Mouse (Mus musculus): ENCODE results near the gene Fjx1. TPM values are rescaled to one million over a fixed set of nuclear protein-coding genes. Genes with fewer than 3 reads are reported as not detected.

Fjx1 gene
- polyA plus RNA-seq, 1 experiment from 2014 or later = 2.7 TPM

- Histone ChIP-seq H3K36me3 (ENCODE audit: control insufficient read depth, insufficient read depth, low read length) (no peaks in the 10 kb centered on the region), H3K4me3 (ENCODE audit: low read length) (no peak overlapping the region), H3K4me1 (ENCODE audit: control insufficient read depth, insufficient read depth, low read length) (peaks cover 23% of the 10 kb centered on the region), H3K27me3 (replicated peaks; ENCODE audit: control insufficient read depth, insufficient read depth, low read length) (no peaks in the 10 kb centered on the region), H3K4me2 (ENCODE audit: low read depth, low read length) (no peak overlapping the region), H3K9ac (ENCODE audit: low read depth, low read length) (no peak overlapping the region), H3K27ac (ENCODE audit: low read length) (no peak overlapping the region), H3K9me3 (ENCODE audit: control insufficient read depth, low read length) (no peaks in the 10 kb centered on the region)
- ATAC-seq = no peak
- 42% methylated on average over 3 of the region's 3 CpGs for WGBS
Measured at GRCm38 (mm10) chr2:102453447-102453846, 1.1 kb upstream of the Fjx1 start.

GRCm38 (mm10) chr2:102450761-102451670 is 1.3 kb downstream of the Fjx1 start:
- Histone ChIP-seq H3K9me3 (ENCODE audit: control insufficient read depth, low read length) (no peaks in the 10 kb centered on the region), H3K36me3 (ENCODE audit: control insufficient read depth, insufficient read depth, low read length) (no peaks in the 10 kb centered on the region), H3K4me2 (ENCODE audit: low read depth, low read length) (peak overlapping the region; percentile 97), H3K4me1 (ENCODE audit: control insufficient read depth, insufficient read depth, low read length) (peaks cover 23% of the 10 kb centered on the region), H3K27ac (ENCODE audit: low read length) (peak overlapping the region; percentile 74), H3K4me3 (ENCODE audit: low read length) (peak overlapping the region; percentile 74), H3K9ac (ENCODE audit: low read depth, low read length) (peak overlapping the region; percentile 76), H3K27me3 (replicated peaks; ENCODE audit: control insufficient read depth, insufficient read depth, low read length) (no peaks in the 10 kb centered on the region)
- peak; percentile 73 for ATAC-seq
- under 1% methylated on average over 98 of the region's 109 CpGs for WGBS

DNA sequence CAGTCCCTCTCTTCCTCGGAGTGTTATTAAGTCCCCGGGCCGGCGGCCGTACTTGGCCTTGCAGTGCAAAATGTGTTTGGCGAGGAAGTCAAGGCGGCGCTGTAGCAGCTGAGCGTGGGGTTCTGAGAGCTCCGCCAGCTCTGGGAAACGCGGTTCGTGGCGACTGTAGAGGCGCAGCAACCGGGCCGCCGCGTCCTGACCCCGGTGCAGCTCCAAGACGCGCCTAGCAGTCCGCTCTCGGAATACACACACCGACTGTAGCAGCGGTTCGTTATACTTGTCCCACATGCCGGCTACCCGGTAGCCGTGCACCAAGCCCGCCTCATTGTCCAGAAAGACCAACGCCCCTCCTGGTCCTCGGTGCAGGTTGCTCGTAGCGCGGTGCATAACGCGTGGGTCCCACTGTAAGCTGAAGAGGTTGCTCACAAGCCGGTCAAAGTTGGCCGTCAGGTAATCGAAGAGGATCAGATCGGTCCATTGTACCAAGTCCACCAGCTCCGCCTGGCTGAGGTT is 2.0 kb downstream of the Fjx1 start:
- WGBS = under 1% methylated on average over 43 of the region's 43 CpGs

DNA sequence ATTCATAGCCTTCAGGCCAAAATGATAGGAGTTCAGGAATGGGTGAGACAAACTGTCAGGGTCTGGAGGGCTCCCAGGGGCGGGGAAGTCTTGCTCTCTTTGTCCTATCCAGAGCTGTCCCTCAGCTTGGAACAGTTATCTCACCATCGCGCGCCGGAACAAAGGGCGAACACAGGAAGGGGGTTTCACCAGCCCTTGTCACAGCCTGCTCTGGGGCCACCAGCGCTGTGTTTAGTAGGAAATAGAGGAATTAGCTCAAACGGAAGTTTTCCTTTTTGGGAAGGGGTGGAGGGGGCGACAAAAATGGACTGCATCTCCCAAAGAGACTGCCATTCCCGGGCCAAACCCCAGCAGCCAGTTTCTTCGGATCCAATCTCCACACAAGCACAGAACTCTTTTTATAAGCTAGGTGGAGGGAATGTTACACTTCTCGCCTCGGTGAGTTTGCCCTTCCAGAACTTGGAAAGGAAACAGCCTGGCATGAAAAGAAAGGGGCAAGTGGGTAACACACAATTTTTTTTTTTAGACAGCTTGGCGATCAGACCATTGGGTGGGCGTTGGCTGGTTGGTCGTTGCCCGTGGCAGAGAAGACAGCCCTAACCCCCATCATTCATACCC is 2.6 kb downstream of the Fjx1 start:
- no peak for ATAC-seq
- Histone ChIP-seq H3K9me3 (ENCODE audit: control insufficient read depth, low read length) (no peaks in the 10 kb centered on the region), H3K4me1 (ENCODE audit: control insufficient read depth, insufficient read depth, low read length) (peaks cover 21% of the 10 kb centered on the region), H3K9ac (ENCODE audit: low read depth, low read length) (peak overlapping the region; percentile 76), H3K27me3 (replicated peaks; ENCODE audit: control insufficient read depth, insufficient read depth, low read length) (no peaks in the 10 kb centered on the region), H3K27ac (ENCODE audit: low read length) (no peak overlapping the region), H3K4me2 (ENCODE audit: low read depth, low read length) (peak overlapping the region; percentile 97), H3K4me3 (ENCODE audit: low read length) (peak overlapping the region; percentile 74), H3K36me3 (ENCODE audit: control insufficient read depth, insufficient read depth, low read length) (no peaks in the 10 kb centered on the region)
- WGBS = 6% methylated on average over 17 of the region's 17 CpGs

More for the DNA sequence above, 2.0 kb downstream of the Fjx1 start:
- Histone ChIP-seq H3K27me3 (replicated peaks; ENCODE audit: control insufficient read depth, insufficient read depth, low read length) (no peaks in the 10 kb centered on the region), H3K27ac (ENCODE audit: low read length) (peak overlapping the region; percentile 74; the same call in 1 of the 2 replicates), H3K4me2 (ENCODE audit: low read depth, low read length) (peak overlapping the region; percentile 97), H3K9ac (ENCODE audit: low read depth, low read length) (peak overlapping the region; percentile 76), H3K9me3 (ENCODE audit: control insufficient read depth, low read length) (no peaks in the 10 kb centered on the region), H3K4me3 (ENCODE audit: low read length) (peak overlapping the region; percentile 74), H3K36me3 (ENCODE audit: control insufficient read depth, insufficient read depth, low read length) (no peaks in the 10 kb centered on the region), H3K4me1 (ENCODE audit: control insufficient read depth, insufficient read depth, low read length) (peaks cover 23% of the 10 kb centered on the region)
- ATAC-seq = peak; percentile 50

- 42% methylated on average over 1 of the region's 1 CpGs for WGBS
- Histone ChIP-seq H3K27ac (ENCODE audit: low read length) (no peak overlapping the region), H3K9ac (ENCODE audit: low read depth, low read length) (no peak overlapping the region), H3K9me3 (ENCODE audit: control insufficient read depth, low read length) (no peaks in the 10 kb centered on the region), H3K4me2 (ENCODE audit: low read depth, low read length) (no peak overlapping the region), H3K4me1 (ENCODE audit: control insufficient read depth, insufficient read depth, low read length) (peaks cover 16% of the 10 kb centered on the region; the same call in 1 of the 2 replicates), H3K36me3 (ENCODE audit: control insufficient read depth, insufficient read depth, low read length) (no peaks in the 10 kb centered on the region), H3K4me3 (ENCODE audit: low read length) (no peak overlapping the region), H3K27me3 (replicated peaks; ENCODE audit: control insufficient read depth, insufficient read depth, low read length) (no peaks in the 10 kb centered on the region)
- no peak for ATAC-seq
Measured at GRCm38 (mm10) chr2:102449056-102449455, 3.2 kb downstream of the Fjx1 start.

DNA sequence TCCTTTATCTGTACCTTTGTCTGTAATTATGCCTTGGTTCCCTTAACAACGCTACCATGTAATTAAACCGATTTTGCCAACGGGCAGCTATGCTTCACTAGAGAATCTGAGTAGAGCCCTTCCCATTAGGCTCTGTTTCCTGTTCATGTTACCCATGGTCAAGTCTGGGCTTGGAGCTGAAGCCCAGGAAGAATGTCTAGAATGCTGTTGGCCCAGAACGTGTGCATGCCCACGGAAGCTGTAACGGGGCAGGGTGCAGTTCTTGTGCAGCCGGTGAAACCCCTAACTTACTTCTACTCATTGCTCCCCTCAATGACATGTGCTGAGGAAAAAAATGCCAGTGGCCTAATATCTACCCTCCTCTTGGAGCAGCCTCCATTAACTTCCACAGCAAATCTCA is 4.5 kb downstream of the Fjx1 start:
- Histone ChIP-seq H3K4me2 (ENCODE audit: low read depth, low read length) (no peak overlapping the region), H3K27me3 (replicated peaks; ENCODE audit: control insufficient read depth, insufficient read depth, low read length) (no peaks in the 10 kb centered on the region), H3K27ac (ENCODE audit: low read length) (no peak overlapping the region), H3K9me3 (ENCODE audit: control insufficient read depth, low read length) (no peaks in the 10 kb centered on the region), H3K4me3 (ENCODE audit: low read length) (no peak overlapping the region), H3K36me3 (ENCODE audit: control insufficient read depth, insufficient read depth, low read length) (no peaks in the 10 kb centered on the region), H3K4me1 (ENCODE audit: control insufficient read depth, insufficient read depth, low read length) (peaks cover 16% of the 10 kb centered on the region; the same call in 1 of the 2 replicates), H3K9ac (ENCODE audit: low read depth, low read length) (no peak overlapping the region)
- WGBS = 91% methylated on average over 7 of the region's 7 CpGs
- ATAC-seq = no peak

GRCm38 (mm10) chr2:102446851-102447250 is 5.4 kb downstream of the Fjx1 start:
- Histone ChIP-seq H3K4me1 (ENCODE audit: control insufficient read depth, insufficient read depth, low read length) (peaks cover 11% of the 10 kb centered on the region; the same call in 1 of the 2 replicates), H3K36me3 (ENCODE audit: control insufficient read depth, insufficient read depth, low read length) (no peaks in the 10 kb centered on the region), H3K9ac (ENCODE audit: low read depth, low read length) (no peak overlapping the region), H3K4me2 (ENCODE audit: low read depth, low read length) (no peak overlapping the region), H3K27me3 (replicated peaks; ENCODE audit: control insufficient read depth, insufficient read depth, low read length) (no peaks in the 10 kb centered on the region), H3K4me3 (ENCODE audit: low read length) (no peak overlapping the region), H3K27ac (ENCODE audit: low read length) (no peak overlapping the region), H3K9me3 (ENCODE audit: control insufficient read depth, low read length) (no peaks in the 10 kb centered on the region)
- ATAC-seq = no peak
- 50% methylated on average over 4 of the region's 4 CpGs for WGBS

DNA sequence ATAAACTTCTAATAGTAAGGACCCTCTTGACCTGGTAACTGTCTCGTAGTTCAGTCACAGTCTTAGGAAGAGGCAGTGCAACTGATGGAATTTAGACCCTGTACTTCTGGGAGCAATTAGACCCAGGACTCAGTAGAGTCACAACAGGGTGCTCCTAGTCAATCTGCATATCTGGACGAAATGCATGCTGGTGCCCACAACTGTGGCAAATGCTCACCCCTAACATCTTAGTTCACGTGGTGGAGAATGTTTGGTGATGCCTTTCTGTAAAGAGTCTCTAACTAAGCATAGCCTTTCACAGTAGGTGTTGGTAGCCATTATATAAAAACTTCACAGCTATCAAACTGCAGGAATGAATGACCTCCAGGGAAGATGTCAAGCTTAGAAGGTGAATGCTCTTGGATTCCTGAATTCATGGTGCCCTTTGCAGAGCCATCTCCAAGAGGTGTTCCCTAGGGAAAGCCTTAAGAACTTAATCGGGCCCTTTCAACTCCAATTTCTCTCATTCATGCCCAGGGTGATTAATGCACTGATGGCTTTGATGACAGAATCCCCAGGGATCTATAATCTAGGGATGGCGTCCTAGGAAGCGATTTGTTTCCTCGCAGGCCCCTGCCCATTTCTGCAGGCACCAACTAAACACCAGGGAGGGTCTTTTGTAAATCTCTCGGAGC is 14.8 kb downstream of the Fjx1 start:
- Histone ChIP-seq H3K9me3 (ENCODE audit: control insufficient read depth, low read length) (no peaks in the 10 kb centered on the region), H3K27ac (ENCODE audit: low read length) (no peak overlapping the region), H3K4me3 (ENCODE audit: low read length) (no peak overlapping the region), H3K4me1 (ENCODE audit: control insufficient read depth, insufficient read depth, low read length) (no peaks in the 10 kb centered on the region), H3K27me3 (replicated peaks; ENCODE audit: control insufficient read depth, insufficient read depth, low read length) (no peaks in the 10 kb centered on the region), H3K36me3 (ENCODE audit: control insufficient read depth, insufficient read depth, low read length) (no peaks in the 10 kb centered on the region), H3K9ac (ENCODE audit: low read depth, low read length) (no peak overlapping the region), H3K4me2 (ENCODE audit: low read depth, low read length) (no peak overlapping the region)
- ATAC-seq = no peak
- WGBS = 62% methylated on average over 8 of the region's 8 CpGs

DNA sequence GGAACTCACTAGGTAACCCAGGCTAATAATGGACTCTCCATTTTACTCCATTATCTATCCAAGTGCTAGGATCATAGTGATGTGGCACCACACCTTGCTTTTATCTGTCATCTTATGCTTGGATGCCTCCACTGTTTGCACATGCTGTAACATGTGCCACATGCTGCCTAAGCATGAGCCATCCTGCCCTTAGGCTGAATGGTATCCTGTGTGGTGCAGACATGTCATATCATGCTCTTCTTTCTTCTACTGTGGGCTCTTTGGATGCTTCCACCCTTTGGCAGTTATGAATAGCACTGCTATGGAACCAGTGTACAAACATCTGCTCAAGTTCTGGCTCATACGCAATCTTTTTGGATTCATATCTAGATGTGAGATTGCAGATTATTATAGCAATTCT is 18.4 kb downstream of the Fjx1 start:
- no peak for ATAC-seq
- 69% methylated on average over 1 of the region's 1 CpGs for WGBS
- H3K4me2 ChIP-seq (ENCODE audit: low read depth, low read length) = no peak overlapping the region
- no peak overlapping the region for H3K4me3 ChIP-seq (ENCODE audit: low read length)
- H3K9me3 ChIP-seq (ENCODE audit: control insufficient read depth, low read length) = no peaks in the 10 kb centered on the region
- no peak overlapping the region for H3K9ac ChIP-seq (ENCODE audit: low read depth, low read length)
- no peaks in the 10 kb centered on the region for H3K4me1 ChIP-seq (ENCODE audit: control insufficient read depth, insufficient read depth, low read length)
- no peak overlapping the region for H3K27ac ChIP-seq (ENCODE audit: low read length)
- H3K27me3 ChIP-seq (replicated peaks; ENCODE audit: control insufficient read depth, insufficient read depth, low read length) = no peaks in the 10 kb centered on the region
- no peaks in the 10 kb centered on the region for H3K36me3 ChIP-seq (ENCODE audit: control insufficient read depth, insufficient read depth, low read length)
